Mouse (Mus musculus): ENCODE data around the gene Gata3.

DNA sequence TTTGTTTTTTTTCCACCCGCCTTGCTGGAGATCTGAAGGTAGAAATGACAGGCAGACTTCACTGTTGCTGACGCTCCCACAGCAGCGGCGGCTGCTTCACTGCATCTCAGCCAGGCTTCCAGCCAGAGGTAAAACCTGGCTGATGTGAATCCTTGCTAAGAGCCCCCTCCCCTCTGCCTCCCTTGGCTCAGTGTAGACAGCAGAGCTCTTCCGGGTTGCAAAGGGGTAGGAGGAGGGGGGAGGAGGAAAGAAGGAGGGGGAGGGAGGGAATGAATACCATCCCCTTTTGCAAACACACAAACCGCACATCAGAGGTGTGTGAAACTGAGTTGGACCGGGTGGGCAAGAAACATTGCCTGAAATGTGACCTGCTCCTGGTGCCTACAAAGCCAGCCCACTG lies 2.2 kb downstream of the Gata3 start:
- no peak for TF ChIP-seq CTCF (IDR thresholded peaks at IDR 0.05; ENCODE audit: low read depth)
- TF ChIP-seq EP300 (IDR thresholded peaks at IDR 0.05; ENCODE audit: low read depth), result no peak

Data from heart, postnatal 0 days (tissue).